Mouse (Mus musculus) MEL (cell line): Measurements from ENCODE around the gene Derl3. TPM values are rescaled to one million over a fixed set of nuclear protein-coding genes. Genes with fewer than 3 reads are reported as not detected.

ENCODE experiments used
- DNase-seq: peaks from one replicate; pipeline ENCODE4 v3.0.0; 2011; ENCODE audit warnings: low read depth, low spot score
- H3K27ac ChIP-seq: 2 replicates; pipeline ENCODE4 v1.5.1; 2012; ENCODE audit warnings: low read depth, mild to moderate bottlenecking, control low read depth, low read length, moderate library complexity; ENCODE audit not compliant: control insufficient read depth
- H3K27me3 ChIP-seq, 2 experiments: fragments of 150-350 bp in 1 of 2; sonication (generic) in 1 of 2; 2 replicates each; pipeline ENCODE4 v1.6.1; 2012; ENCODE audit warnings: low read length in 2 of 2, mild to moderate bottlenecking in 2 of 2, improper control_type of control experiment in 1 of 2, moderate library complexity in 1 of 2; ENCODE audit not compliant: insufficient read depth in 2 of 2, control insufficient read depth in 1 of 2
- H3K36me3 ChIP-seq, 2 experiments: 2 replicates each; pipeline ENCODE4 v1.6.1; 2012 to 2014; ENCODE audit warnings: low read length in 2 of 2, improper control_type of control experiment in 1 of 2, inconsistent platforms in 1 of 2, mild to moderate bottlenecking in 1 of 2; ENCODE audit not compliant: insufficient read depth in 2 of 2, control insufficient read depth in 1 of 2
- H3K4me1 ChIP-seq, 2 experiments: fragments of 150-350 bp in 1 of 2; sonication (generic) in 1 of 2; 2 replicates each; pipeline ENCODE4 v1.6.1; 2012; ENCODE audit warnings: low read length in 2 of 2, improper control_type of control experiment in 1 of 2, mild to moderate bottlenecking in 1 of 2; ENCODE audit not compliant: insufficient read depth in 2 of 2, control insufficient read depth in 1 of 2
- H3K4me3 ChIP-seq, 2 experiments: fragments of 150-350 bp in 1 of 2; sonication (generic) in 1 of 2; 2 replicates each; pipeline ENCODE4 v1.5.1; 2012; ENCODE audit warnings: low read depth in 2 of 2, low read length in 2 of 2, mild to moderate bottlenecking in 2 of 2, moderate library complexity in 2 of 2, control low read depth in 1 of 2, improper control_type of control experiment in 1 of 2; ENCODE audit not compliant: control insufficient read depth in 1 of 2, insufficient read depth in 1 of 2
- H3K79me2 ChIP-seq: 2 replicates; pipeline ENCODE4 v1.6.1; 2012; ENCODE audit warnings: mild to moderate bottlenecking, low read length, moderate library complexity; ENCODE audit not compliant: control insufficient read depth, poor library complexity, insufficient read depth
- H3K9ac ChIP-seq: 2 replicates; pipeline ENCODE4 v1.6.1; 2012; ENCODE audit warnings: low read depth, mild to moderate bottlenecking, control low read depth, low read length, moderate library complexity; ENCODE audit not compliant: control insufficient read depth, poor library complexity, severe bottlenecking
- H3K9me3 ChIP-seq: fragments of 150-350 bp; sonication (generic); replicated peaks from 2 replicates; pipeline ENCODE4 v1.6.1; 2012; ENCODE audit warnings: mild to moderate bottlenecking, low read length, improper control_type of control experiment, moderate library complexity; ENCODE audit not compliant: insufficient read depth
- BHLHE40 ChIP-seq: IDR thresholded peaks from 2 replicates; pipeline ENCODE4 v1.6.1; 2012; ENCODE audit warnings: low read depth, mild to moderate bottlenecking, inconsistent platforms, low read length, improper control_type of control experiment, borderline replicate concordance
- CHD2 ChIP-seq: IDR thresholded peaks from 2 replicates; pipeline ENCODE4 v1.6.1; 2011; ENCODE audit warnings: low read length, improper control_type of control experiment
- CTCF ChIP-seq, 3 experiments: IDR thresholded peaks in 2 of 3; conservative IDR thresholded peaks in 1 of 3; 2 replicates each; pipeline ENCODE4 v1.5.1; 2011 to 2012; ENCODE audit warnings: low read length in 3 of 3, low read depth in 2 of 3, mild to moderate bottlenecking in 2 of 3, improper control_type of control experiment in 1 of 3, inconsistent platforms in 1 of 3, mixed read lengths in 1 of 3, moderate library complexity in 1 of 3; ENCODE audit not compliant: control insufficient read depth in 1 of 3, insufficient read depth in 1 of 3, poor library complexity in 1 of 3, severe bottlenecking in 1 of 3
- E2F4 ChIP-seq: IDR thresholded peaks from 2 replicates; pipeline ENCODE4 v1.6.1; 2011; ENCODE audit warnings: low read depth, low read length, improper control_type of control experiment, borderline replicate concordance
- EP300 ChIP-seq, 2 experiments: IDR thresholded peaks; 2 replicates each; pipeline ENCODE4 v1.6.1; 2011; ENCODE audit warnings: improper control_type of control experiment in 2 of 2, low read length in 2 of 2, low read depth in 1 of 2, mild to moderate bottlenecking in 1 of 2
- GABPA ChIP-seq: IDR thresholded peaks from 2 replicates; pipeline ENCODE4 v1.6.1; 2012; ENCODE audit warnings: low read depth, mild to moderate bottlenecking, inconsistent platforms, low read length, improper control_type of control experiment, moderate library complexity
- GATA1 ChIP-seq: IDR thresholded peaks from 2 replicates; pipeline ENCODE4 v1.6.1; 2011; ENCODE audit warnings: low read depth, low read length, improper control_type of control experiment
- KAT2A ChIP-seq: conservative IDR thresholded peaks from 2 replicates; pipeline ENCODE4 v1.6.1; 2012; ENCODE audit warnings: low read depth, low read length, improper control_type of control experiment, inconsistent platforms
- MAFK ChIP-seq: IDR thresholded peaks from 2 replicates; pipeline ENCODE4 v1.6.1; 2011; ENCODE audit warnings: low read depth, mild to moderate bottlenecking, low read length, improper control_type of control experiment, borderline replicate concordance
- MEF2A ChIP-seq: IDR thresholded peaks from 2 replicates; pipeline ENCODE4 v1.6.1; 2014; ENCODE audit warnings: low read depth, mild to moderate bottlenecking, inconsistent platforms, low read length, improper control_type of control experiment; ENCODE audit not compliant: poor library complexity, insufficient replicate concordance, severe bottlenecking; ENCODE audit errors: extremely low read depth
- MXI1 ChIP-seq: IDR thresholded peaks from 2 replicates; pipeline ENCODE4 v1.6.1; 2011; ENCODE audit warnings: mild to moderate bottlenecking, low read depth, low read length, improper control_type of control experiment
- MYC ChIP-seq: IDR thresholded peaks from 2 replicates; pipeline ENCODE4 v1.6.1; 2011; ENCODE audit warnings: low read depth, mild to moderate bottlenecking, low read length, improper control_type of control experiment, moderate library complexity
- NELFE ChIP-seq: IDR thresholded peaks from 2 replicates; pipeline ENCODE4 v1.6.1; 2011; ENCODE audit warnings: low read depth, low read length, improper control_type of control experiment
- NRF1 ChIP-seq: IDR thresholded peaks from 2 replicates; pipeline ENCODE4 v1.6.1; 2014; ENCODE audit warnings: low read depth, mild to moderate bottlenecking, inconsistent platforms, low read length, improper control_type of control experiment, moderate library complexity; ENCODE audit not compliant: poor library complexity, insufficient read depth, severe bottlenecking
- POLR2AphosphoS2 ChIP-seq: IDR thresholded peaks from 2 replicates; pipeline ENCODE4 v1.6.1; 2011; ENCODE audit warnings: low read length, improper control_type of control experiment
- POLR2AphosphoS5 ChIP-seq: IDR thresholded peaks from 2 replicates; pipeline ENCODE4 v1.6.1; 2012; ENCODE audit warnings: low read depth, borderline replicate concordance, mild to moderate bottlenecking, inconsistent platforms, low read length, moderate library complexity, mixed read lengths
- RAD21 ChIP-seq: IDR thresholded peaks from 2 replicates; pipeline ENCODE4 v1.6.1; 2011; ENCODE audit warnings: mild to moderate bottlenecking, low read depth, low read length, improper control_type of control experiment
- SIN3A ChIP-seq: IDR thresholded peaks from 2 replicates; pipeline ENCODE4 v1.6.1; 2012; ENCODE audit warnings: low read length, improper control_type of control experiment, inconsistent platforms
- UBTF ChIP-seq: IDR thresholded peaks from 2 replicates; pipeline ENCODE4 v1.6.1; 2012; ENCODE audit warnings: low read depth, mild to moderate bottlenecking, inconsistent platforms, low read length, improper control_type of control experiment, moderate library complexity, borderline replicate concordance; ENCODE audit not compliant: insufficient read depth
- USF1 ChIP-seq: IDR thresholded peaks from 2 replicates; pipeline ENCODE4 v1.6.1; 2014; ENCODE audit warnings: low read depth, mild to moderate bottlenecking, inconsistent platforms, low read length, improper control_type of control experiment, moderate library complexity
- ZC3H11A ChIP-seq: IDR thresholded peaks from 2 replicates; pipeline ENCODE4 v1.6.1; 2012; ENCODE audit warnings: low read depth, mild to moderate bottlenecking, inconsistent platforms, low read length, improper control_type of control experiment
- ZKSCAN1 ChIP-seq: IDR thresholded peaks from 2 replicates; pipeline ENCODE4 v1.6.1; 2012; ENCODE audit warnings: low read depth, mild to moderate bottlenecking, inconsistent platforms, low read length, improper control_type of control experiment, moderate library complexity
- ZNF384 ChIP-seq: IDR thresholded peaks from 2 replicates; pipeline ENCODE4 v1.6.1; 2012; ENCODE audit warnings: low read depth, mild to moderate bottlenecking, inconsistent platforms, low read length, improper control_type of control experiment
- polyA plus RNA-seq, 2 experiments: library from polyadenylated mRNA; stranded (reverse) in 1 of 2; unstranded in 1 of 2; fragments of >175 nt in 1 of 2; fragments of >200 nt in 1 of 2; gene quantifications; 2 replicates each; pipeline versions ENCODE4 v1.2.1 to v1.2.4; 2012; ENCODE audit warnings: low replicate concordance in 2 of 2, low read depth in 1 of 2; ENCODE audit not compliant: insufficient read length in 2 of 2, insufficient read depth in 1 of 2, missing spikeins in 1 of 2
- total RNA-seq: library from RNA; depleted of rRNA; stranded (reverse); fragments of 300-350 nt; gene quantifications from 2 replicates; pipeline ENCODE4 v1.2.3, GENCODE M21; 2012

The Derl3 gene
- total and polyA plus RNA-seq, 3 experiments: 0.69 to 1.5 TPM; not detected in 1

DNA sequence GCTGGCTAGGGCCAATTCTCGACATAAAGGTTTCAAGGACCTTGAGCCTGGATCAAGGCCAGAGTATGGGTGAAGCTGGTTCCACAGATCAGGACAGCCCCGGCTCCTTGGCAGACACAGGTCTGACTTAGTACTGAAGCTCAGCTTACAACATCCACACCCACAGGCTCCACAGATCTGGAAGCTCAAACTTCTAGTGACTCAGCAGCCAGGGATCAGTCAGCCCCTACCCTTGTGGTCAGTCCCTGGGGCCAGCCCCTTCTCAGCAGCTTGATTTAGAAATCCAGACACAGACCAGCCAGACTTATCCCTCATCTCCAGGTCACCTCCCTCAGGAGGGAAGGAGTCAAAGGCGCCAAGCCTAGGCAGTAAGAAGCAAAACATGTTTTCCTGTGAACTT lies 5.6 kb downstream of the Derl3 start:
- no peaks in the 10 kb centered on the region for H3K4me1 ChIP-seq
- H3K9me3 ChIP-seq: no peaks in the 10 kb centered on the region
- no peak for TF ChIP-seq MEF2A
- TF ChIP-seq MXI1: no peak
- no peak for TF ChIP-seq GATA1
- TF ChIP-seq MYC: no peak
- no peak for TF ChIP-seq ZC3H11A
- TF ChIP-seq BHLHE40: no peak
- no peak for TF ChIP-seq POLR2AphosphoS2
- TF ChIP-seq ZNF384: no peak
- no peak for TF ChIP-seq CHD2
- TF ChIP-seq UBTF: no peak
- no peak for TF ChIP-seq EP300 (IDR thresholded peaks at IDR 0.05; ENCODE audit: low read depth in 1 of 2, low read length in 2 of 2)
- no peak for TF ChIP-seq POLR2AphosphoS5
- no peak for TF ChIP-seq RAD21
- TF ChIP-seq NRF1: no peak
- no peak for TF ChIP-seq USF1
- TF ChIP-seq NELFE: no peak
- no peak for TF ChIP-seq SIN3A
- TF ChIP-seq ZKSCAN1: no peak
- TF ChIP-seq MAFK: no peak
- TF ChIP-seq, all 39 proteins: peak for 0
- H3K36me3 ChIP-seq: peaks cover 0 to 15% of the 10 kb centered on the region in 2 experiments; a peak in 2 of 4 replicates
- H3K79me2 ChIP-seq: no peaks in the 10 kb centered on the region
- no peak overlapping the region for H3K9ac ChIP-seq
- no peak overlapping the region for H3K27ac ChIP-seq
- H3K27me3 ChIP-seq: no peaks in the 10 kb centered on the region
- H3K4me3 ChIP-seq: no peak overlapping the region
- no peak for DNase-seq

DNA sequence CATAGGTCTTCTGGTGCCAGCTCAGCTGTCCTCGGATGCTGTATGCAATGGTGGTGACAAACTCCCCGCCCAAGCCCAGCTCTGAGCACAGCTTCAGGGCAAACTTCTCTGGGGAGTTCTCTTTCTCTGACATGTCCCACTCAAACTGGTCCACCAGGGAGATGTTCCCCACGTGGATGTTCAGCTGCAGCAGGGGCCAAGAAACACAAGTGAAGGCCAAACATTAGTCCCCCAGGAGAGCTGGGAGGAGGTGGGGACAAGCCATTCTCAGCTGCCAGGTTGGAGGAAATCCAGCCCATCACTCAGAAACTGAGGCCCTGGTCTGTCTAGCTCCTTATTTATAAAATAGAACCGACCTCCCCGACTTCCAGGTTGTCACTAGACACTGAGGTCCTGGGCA lies 11.2 kb downstream of the Derl3 start:
- no peak for TF ChIP-seq GABPA
- no peak for TF ChIP-seq KAT2A
- no peak for TF ChIP-seq EP300 (IDR thresholded peaks at IDR 0.05; ENCODE audit: low read depth in 1 of 2, low read length in 2 of 2)
- TF ChIP-seq CTCF (IDR thresholded peaks at IDR 0.05 in 2 of 3, conservative IDR thresholded peaks at IDR 0.05 in 1 of 3; ENCODE audit: control insufficient read depth in 1 of 3, insufficient read depth in 1 of 3, low read depth in 2 of 3, low read length in 3 of 3, poor library complexity in 1 of 3, severe bottlenecking in 1 of 3): no peak
- no peak for TF ChIP-seq NRF1
- TF ChIP-seq CHD2: no peak
- no peak for TF ChIP-seq GATA1
- no peak for TF ChIP-seq POLR2AphosphoS5
- TF ChIP-seq E2F4: no peak
- no peak for TF ChIP-seq MAFK
- TF ChIP-seq RAD21: no peak
- TF ChIP-seq SIN3A: no peak
- no peak for TF ChIP-seq MEF2A
- Histone ChIP-seq H3K36me3 (peaks cover 0 to 28% of the 10 kb centered on the region in 2 experiments; a peak in 2 of 4 replicates), H3K4me3 (no peak overlapping the region), H3K27ac (no peak overlapping the region), H3K27me3 (no peaks in the 10 kb centered on the region), H3K9me3 (no peaks in the 10 kb centered on the region), H3K79me2 (no peaks in the 10 kb centered on the region), H3K9ac (no peak overlapping the region), H3K4me1 (no peaks in the 10 kb centered on the region)
- no peak for DNase-seq
